Mouse (Mus musculus) ovary, postnatal 36 days (tissue): ENCODE results near the gene Lrrn4cl.
"Not testable (repeated sequence)": the region's sequence is repeated elsewhere in the genome, so short reads cannot be mapped to it uniquely, and the experiment has no call there.

Experiments used
- DNase-seq: peaks from one replicate; pipeline ENCODE4 v3.0.0; 2022; ENCODE audit warnings: low spot score, mixed read lengths

The Lrrn4cl gene

DNA sequence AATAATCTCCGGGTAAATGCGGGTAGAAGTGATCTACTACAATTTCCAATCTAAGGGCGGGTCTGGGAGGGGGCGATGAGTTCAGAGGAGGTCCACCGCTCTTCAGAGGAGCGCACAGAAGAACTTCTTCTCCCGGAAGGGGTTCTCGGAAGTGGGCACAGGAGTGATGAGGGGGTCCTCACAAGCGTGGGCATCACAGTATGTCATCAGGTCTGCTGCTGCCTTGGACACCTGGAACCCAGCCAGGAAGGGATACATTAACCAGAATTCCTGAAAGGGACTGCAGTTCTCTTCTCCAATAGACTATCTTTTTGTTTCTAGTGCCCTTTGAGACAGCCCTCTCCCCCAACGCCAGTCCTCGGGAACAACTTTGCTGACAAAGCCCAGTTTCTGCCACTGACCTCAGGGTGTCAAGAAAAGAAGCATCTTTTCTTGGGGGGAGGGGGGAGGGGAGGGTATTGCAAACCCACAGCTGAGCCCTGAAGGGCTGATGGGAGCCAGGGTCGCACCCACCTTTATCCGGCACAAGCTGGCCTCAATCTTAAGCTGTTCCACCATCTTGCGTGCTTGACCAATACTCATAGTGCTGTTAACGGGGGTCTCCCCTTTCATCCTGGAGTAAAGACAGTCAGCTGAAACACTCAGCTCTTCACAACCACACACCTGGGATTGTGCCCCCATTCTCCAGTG is 12.4 kb upstream of the Lrrn4cl start:
- no peak for DNase-seq

DNA sequence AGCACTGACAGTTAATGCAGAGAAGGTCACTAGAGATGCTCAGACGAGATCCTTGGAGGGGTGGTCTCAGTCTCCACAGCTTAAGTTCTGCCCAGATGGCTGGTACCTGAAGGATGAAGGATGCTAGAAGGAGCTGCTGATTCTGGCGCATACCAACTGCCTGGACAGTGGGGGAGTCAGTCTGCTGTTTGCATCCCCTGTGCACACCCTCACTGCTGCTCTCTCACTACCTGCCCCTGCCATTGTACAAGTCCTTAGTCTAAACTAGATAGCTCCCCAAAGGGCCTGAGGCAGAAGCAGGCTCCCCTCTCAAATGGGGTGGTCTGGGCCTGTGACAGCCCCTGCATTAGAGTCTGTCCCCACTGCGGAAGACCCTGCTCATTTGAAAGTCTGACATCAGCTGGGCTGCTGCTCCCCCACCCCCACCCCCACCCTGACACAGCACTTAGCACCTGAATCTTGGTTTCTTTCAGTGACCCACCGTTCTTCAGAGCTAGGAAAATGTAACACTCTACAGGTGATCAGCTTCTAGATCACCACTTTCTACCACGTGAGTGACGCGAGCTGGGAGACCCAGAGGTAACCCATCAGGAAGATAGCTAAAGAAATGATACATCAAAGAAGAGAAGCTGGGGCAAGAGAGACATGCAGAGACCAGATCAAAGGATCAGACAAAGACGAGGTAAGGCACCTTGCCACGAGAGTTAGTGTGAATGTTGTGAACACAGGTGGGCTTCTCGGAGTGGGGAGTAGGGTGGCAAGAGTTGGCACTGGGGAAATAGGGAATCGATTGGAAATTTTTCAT is 11.3 kb upstream of the Lrrn4cl start, which contains the start of gene Gng3:
Gng3 (minus strand) TSS at position 92 of the 805 bp plus-strand sequence.
- no peak for DNase-seq

DNA sequence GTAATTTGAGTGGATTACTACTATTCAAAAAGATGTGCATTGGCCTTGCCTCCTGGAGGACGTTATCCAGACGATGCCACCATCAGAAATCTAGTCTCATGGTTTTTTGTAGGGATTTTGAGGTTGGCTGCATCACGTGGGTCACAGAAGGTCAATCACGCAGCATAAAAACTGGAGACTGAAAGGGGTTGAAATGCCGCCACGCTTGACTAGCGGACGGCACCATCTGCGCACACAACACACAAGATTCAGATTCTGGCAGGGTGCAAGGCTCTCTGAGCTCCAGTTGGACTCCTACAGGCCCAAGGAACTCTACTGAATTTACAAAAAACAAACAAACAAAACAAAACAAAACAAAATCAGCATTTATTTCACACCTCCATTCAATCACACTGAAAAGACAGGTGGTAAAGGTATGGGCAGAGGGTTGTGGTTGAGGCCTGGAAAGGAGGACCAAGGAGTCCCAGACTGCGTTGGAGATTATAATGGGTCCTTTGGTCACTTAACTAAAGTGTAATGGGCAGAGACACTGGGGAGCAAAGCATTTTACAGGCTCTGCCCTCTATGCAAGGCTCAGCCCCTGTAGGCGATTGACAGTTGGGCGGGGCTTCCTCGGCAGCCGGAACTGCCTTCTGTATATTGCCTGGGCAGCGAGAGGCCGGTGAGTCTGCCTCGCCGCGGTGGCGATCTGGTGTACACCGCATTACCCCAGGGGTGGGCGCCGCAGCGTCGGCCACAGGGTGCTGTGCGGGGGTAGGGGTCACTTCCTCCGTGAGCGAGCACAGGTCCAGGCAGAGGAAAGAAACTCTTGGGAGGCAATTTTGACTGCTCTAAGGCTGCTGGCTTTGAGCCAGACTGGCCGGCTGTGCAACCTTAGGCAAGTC is 10.4 kb upstream of the Lrrn4cl start:
- peak; percentile 74 for DNase-seq

DNA sequence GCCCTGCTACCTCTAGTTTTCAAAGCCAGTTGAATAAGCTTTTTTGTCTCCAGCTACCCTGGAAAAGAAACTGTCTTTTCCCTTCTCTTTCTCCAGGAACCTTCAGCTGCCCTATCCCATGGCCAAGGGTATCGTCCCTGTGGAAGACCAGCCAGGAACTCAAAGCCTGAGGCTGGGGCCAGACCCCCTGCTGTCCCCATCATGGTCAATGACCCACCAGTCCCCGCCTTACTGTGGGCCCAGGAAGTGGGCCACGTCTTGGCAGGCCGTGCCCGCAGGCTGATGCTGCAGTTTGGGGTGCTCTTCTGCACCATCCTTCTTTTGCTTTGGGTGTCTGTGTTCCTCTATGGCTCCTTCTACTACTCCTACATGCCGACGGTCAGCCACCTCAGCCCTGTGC is 9.6 kb upstream of the Lrrn4cl start:
- no peak for DNase-seq

DNA sequence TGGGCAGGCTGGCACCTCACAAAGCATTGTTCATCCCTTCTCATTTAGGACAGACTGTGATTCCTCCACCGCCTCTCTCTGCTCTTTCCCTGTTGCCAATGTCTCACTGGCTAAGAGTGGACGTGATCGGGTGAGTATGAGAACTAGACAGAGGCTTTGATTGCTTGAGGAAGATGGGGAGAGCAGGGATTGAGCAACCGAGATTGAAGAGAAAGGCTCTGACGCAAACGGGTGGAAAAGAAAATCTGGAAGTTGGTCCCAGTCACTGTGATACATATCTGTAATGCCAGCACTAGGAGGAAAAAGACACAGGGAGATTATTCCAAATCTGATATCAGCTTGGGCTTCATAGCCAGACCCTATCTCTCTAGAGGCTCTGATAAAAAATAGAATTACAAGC is 7.6 kb upstream of the Lrrn4cl start:
- no peak for DNase-seq

DNA sequence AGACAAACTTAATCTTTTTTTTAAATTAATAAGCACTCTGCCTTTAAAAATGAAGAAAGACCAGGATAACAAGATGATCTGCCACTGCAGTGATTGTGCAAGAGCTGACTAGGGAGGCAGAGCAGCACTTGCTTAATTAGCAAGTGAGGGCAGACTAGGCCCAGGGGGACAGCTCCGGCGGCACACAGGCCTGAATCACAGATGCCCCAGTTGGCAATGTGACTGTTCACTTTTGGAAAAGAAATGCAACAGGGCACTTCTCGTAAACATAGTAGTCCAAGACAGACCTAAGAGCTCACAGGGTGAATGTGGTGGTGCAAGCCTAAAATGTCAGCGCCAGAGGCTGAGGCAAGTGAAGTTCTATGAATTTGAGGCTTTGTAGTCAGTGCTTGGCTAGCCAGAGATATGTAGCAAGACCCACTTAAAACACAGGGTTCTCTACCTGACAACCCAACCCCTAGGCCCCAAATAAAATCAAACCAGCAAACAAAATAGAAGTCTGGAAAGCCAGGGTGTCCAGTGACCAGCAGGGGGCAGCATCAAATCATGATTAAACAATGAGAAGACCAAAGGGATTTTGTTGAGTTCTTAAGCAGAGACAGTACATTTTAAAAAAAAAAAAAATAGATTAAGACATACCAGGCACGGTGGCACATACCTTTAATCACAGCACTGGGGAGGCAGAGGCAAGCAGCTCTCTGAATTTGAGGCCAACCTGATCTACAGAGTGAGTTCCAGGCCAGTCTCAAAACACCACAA is 6.0 kb upstream of the Lrrn4cl start:
- peak; percentile 62 for DNase-seq

DNA sequence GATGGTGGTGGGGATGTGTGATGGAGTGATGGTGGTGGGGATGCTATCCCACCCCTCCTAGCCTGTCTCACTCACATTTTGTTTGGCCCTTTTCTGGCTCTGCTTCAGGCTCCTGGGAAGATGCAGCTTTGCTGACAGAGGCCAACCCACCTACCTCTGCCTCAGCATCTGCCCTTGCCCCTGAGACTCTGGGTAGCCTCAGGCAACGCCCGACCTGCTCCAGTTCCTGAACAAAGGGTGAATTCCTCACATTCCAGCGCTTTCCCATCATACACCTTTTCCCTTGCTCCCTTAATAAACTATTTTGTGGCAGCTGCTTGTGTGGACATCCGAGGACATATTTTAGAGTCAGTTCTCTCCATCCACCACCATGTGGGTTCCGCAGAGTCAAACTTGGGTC is 2.2 kb upstream of the Lrrn4cl start:
- no peak for DNase-seq

DNA sequence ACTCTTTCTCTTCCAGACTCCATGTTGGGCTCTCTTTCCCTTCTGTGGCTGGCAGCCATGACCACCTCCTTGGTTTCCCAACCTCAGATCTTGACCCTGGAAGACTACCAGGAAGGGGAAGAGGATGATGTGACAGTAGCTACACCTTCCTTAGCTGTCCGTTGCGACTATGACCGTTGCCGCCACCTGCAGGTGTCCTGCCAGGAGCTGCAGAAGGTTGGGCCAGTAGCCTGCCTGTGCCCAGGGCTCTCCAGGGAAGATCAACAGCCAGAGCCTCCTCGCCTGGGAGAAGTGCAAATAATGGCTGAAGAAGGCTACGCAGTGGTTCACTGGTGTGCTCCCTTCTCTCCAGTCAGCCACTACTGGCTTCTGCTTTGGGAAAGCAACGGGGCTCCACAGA is 1.1 kb downstream of the Lrrn4cl start:
- DNase-seq = no peak

DNA sequence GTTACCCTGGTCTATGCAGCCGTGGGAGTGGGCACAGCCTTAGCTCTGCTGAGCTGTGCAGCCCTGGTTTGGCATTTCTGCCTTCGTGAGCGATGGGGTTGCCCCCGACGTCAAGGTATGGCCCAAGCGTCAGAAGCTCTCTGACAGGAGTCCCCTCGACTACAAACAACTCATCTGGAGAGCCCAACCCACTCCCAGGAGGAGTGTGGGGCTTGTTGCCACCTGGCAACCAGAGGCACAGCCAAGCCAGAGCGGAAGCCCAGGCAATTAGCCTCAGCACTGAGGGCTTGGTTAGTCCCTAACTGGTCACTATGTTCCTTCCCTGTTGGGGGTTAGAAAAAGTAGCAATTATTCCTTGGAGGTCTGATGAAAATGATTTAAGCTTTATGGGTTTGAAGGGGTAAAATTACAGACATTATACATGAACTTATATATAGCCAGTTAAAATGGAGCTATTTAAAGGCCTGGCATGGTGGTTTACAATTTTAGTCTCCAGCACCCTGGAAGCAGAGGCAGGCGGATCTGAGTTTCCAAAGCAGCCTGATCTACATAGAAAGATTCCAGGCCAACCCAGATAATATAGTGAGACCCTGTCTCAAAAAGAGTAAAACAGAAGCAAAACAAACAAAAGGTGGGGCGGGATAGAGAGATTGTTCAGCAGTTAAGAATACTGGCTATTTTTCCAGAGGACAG is 1.8 kb downstream of the Lrrn4cl start:
- DNase-seq = no peak

DNA sequence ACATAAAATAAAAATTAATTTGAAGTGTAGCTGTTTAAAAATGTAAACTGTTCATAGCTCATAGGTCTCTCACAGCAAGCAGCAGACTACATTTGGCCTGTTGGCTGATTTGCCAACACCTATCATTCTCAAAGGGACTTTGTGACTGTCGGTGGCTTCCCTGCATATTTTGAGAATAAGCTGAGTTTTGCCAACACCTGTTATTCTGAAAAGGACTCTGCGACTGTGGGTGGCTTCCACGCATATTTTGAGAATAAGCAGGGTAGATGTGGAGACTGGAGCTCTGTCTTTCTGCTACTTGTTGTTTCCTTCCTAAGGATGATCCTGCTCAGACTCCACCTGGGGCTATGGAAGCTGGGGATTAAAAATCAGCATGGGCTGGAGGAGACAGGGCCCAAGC is 2.5 kb downstream of the Lrrn4cl start:
- DNase-seq = no peak

DNA sequence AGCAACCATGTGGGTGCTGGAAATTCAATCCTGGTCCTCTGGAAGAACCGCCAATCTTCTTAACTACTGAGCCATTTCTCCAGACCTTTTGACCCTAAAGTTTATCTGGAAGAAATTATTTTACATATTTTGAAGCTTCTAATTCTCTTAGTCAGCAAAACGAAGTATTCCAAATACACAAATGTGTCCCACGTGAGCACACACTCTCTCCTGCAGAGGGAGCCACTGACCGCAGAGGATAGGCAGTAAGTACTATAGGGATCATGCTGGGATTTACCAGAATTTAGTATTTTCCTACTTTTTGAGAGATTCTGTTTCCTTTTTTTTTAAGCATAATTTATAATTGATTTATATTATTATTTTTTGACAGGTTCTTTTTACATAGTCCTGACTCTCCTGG is 7.1 kb downstream of the Lrrn4cl start:
- DNase-seq = no peak

DNA sequence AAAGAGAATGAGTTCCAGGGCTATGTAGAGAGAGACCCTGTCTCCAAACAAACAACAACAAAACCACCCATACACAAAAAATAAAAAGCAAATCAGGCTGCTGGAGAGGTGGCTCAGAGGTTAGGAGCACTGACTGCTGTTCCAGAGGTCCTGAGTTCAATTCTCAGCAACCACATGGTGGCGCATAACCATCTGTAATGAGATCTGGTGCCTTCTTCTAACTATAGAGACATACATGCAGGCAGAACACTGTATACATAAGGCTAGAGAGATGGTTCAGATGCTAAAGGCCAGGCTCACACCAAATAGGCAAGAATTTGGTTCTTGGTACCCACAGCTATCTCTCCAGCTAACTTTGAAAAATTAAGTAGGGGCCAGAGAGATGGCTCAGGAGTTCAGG is 8.4 kb downstream of the Lrrn4cl start:
- DNase-seq = no peak

DNA sequence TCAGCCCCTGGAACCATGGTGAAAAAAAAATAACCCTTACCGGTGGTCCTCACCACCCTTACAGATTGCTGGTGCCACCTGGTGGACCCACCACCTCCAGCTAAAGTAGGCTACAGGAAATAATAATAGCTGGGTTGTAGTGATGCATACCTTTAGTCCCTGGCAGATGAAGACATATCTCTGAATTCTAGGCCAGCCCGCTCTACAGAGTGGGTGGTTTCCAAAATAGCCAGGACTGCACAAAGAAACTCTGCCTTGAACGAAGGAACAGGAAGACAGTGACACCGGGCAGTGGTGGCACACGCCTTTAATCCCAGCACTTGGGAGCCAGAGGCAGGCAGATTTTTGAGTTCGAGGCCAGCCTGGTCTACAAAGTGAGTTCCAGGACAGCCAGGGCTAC is 13.7 kb downstream of the Lrrn4cl start:
- DNase-seq = no peak

DNA sequence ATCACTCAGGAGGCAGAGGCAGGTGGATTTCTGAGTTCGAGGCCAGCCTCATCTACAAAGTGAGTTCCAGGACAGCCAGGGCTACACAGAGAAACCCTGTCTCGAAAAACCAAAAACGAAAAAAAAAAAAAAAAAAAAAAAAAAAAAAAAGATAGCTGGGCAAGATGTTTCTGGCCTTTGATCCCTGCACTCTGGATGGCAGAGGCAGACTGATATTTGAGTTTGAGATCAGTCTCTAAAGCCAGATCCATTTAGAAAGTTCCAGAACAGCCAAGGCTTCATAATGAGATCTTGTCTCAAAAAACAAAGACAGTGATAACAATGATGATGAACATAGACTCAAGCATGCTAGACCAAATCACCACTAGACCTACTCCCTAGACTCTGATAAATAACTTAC is 19.8 kb downstream of the Lrrn4cl start:
- DNase-seq = not testable (repeated sequence)

DNA sequence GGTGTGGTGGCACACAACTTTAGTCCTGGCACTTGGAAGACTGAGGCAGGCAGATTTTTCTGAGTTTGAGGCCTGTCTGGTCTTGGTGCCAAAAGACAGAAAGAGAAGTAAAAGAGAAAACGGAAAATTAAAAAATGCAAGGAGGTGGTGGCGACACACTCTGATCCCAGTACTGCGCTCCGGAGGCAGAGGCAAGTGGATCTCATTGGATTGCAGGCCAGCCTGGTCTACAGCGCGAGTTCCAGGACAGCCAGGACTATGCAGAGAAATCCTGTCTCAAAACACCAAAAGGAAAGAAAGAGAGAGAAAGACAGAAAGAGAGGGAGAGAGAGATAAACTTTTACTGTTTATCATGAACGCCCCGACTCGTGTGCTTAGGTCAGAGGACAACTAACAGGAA is 20.3 kb downstream of the Lrrn4cl start:
- no peak for DNase-seq

DNA sequence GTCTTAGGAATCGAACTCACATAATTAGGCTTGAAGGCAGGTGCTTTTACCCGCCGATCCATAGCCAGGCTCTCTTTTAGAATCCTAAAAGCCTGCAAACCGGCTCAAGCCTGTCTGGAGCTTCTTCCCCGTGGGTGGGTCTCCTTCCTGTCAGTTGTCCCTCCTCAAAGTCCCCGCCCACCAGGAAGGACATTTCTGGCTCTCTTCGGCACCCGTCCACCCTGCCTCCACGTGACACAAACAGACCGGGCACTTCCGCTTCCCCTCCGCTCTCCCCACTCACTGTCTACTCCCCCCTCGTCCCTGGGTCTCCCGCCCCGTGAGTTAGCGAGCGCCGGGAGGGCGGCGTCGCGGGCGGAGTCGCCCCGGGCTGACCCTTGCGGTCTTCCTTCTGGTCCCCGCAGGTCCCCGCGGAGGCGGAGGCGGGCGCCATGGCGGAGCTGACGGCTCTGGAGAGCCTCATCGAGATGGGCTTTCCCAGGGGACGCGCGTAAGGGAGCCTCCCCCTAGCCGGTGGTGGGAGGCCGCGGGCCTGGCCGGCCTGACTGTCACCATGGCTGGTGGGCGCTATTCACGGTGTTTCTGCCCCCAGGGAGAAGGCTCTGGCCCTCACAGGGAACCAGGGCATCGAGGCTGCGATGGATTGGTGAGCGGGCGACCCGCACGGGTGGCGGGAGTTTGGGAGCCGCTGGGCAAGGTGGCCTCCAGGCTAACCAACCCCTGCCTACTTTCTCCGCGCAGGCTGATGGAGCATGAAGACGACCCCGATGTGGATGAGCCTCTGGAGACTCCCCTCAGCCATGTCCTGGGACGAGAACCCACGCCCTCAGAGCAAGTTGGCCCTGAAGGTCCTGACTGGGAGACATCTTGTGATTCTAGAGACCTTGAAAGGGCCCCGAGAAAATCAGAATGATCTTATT is 21.0 kb downstream of the Lrrn4cl start, which contains the start of gene Ubxn1:
Ubxn1 (plus strand) TSS at position 230 of the 920 bp plus-strand sequence.
- DNase-seq = peak; percentile 95

DNA sequence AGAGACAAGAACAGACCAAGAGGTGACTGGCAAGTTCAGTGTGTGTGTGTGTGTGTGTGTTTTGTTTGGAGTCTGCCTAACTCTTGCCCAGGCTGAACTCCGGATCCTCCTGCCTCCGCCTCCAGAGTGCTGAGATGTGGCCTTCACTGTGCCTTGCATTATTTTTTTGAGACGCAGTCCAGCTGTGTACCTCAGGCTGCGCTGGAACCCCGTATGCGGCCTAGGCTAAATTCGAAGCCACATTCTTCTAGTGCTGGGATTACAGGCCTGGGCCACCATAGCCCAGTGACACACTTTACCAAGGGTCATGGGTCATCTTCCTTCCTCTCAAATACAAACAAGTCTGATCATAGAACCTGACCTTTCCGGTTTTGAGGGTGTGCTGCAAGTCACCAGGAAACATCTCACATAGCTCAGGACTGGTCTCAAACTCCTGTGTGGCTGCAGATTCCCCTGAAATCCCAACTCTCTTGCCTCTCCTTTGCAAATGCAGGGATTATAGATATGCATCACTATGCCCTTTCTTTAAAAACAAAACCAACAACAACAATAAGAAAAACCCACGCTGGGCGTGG is 21.8 kb downstream of the Lrrn4cl start:
- DNase-seq = no peak

DNA sequence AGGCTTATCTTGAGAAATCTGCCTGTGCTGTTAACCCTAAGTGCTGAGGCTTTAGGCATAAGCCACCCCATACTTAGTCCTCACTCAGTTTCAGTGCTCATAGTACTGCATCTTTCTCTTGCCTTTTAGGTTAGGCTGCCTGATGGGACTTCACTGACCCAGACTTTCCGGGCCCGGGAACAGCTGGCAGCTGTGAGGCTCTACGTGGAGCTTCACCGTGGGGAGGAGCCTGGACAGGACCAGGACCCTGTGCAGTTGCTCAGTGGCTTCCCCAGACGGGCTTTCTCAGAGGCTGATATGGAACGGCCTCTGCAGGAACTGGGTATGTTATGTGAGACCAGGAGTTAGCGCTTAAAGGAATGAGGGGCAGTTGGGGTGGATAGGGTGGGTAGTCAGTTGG is 24.5 kb downstream of the Lrrn4cl start:
- DNase-seq = no peak

DNA sequence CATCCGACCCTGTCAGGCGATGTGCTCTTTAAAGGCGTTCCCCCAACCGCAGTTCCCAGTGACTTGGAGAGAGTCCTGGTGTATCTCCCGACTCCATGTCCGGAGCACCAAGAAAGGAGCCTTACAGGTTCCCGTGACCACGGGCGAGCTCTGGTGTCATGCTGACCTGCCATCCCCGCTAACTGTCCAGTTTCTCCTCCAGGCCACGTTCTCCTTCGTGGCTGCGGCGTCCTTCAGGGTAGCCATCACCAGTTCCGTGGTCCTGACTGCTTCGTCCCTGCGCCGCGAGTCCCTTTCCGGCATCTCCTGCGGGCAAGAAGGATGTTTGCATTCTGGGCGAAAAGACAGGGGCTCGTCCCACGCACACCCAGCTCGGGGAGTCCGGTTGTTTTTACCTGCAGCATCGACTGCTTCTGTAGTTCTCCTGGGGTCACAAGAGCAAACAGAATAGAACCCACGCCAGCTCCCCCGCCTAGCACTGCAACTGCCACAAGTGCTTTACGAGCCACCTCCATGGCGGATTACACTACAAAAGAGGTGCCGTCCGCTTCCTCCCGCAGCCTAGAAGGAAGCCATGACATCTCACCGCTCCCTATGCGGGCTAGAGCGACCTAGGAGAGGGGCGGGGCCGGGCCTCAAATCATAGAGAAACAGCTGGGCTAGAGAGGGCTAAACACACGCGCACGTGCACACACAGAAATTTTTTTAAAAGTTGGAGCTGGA is 29.9 kb downstream of the Lrrn4cl start, which contains the start of gene Uqcc3:
Uqcc3 (minus strand) TSS at position 613 of the 723 bp plus-strand sequence.
- peak; percentile 88 for DNase-seq
